Comparison of ENCODE assay signal across 8 mouse cellular contexts in the genomic region with DNA sequence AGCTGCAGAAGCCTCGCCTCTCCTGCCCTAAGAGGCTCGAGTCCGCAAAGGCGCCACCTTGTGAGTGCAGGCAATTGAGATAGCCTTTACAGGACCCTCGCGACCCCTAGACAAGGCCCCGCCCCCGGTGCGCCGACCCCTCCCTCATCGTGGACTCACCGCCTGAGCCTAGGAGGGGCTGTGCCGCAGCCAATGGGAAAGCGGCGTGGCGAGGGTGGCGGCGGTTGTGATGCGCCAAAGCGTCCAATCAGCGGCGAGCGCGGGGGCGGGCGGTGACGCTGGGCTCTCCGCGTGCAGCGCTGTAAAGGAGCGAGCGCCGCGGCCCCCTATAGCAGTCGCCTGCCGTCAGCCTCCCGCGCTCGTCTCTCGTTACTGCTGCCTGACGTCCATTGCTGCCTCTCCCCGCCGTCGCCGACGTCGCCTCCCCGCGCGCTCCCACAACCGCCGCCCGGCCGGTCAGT. TPM values are rescaled to one million over a fixed set of nuclear protein-coding genes. Genes with fewer than 3 reads are reported as not detected.
A peak's percentile ranks its signal among the peaks of the same experiment; 100 is the strongest.
DNase-seq lines count a peak whose midpoint lies in the region; ATAC-seq and TF ChIP-seq lines count a peak whose summit lies in the region.

Chka (plus strand) TSS at position 272 of the 461 bp plus-strand sequence.

- no peaks in the 10 kb centered on the region for H3K27me3 ChIP-seq in hindbrain, embryonic 10.5 days (ENCODE audit: insufficient read depth, poor library complexity, severe bottlenecking)
- H3K27me3 ChIP-seq in lung, postnatal 0 days (replicated peaks; ENCODE audit: insufficient read depth, low read length): no peaks in the 10 kb centered on the region

- peak; percentile 96 for ATAC-seq in frontal cortex, adult (ENCODE audit: low TSS enrichment)
- ATAC-seq in lung, postnatal 0 days: peak; percentile 97

- peaks cover 41% of the 10 kb centered on the region for H3K4me1 ChIP-seq in hindbrain, embryonic 10.5 days (replicated peaks)
- H3K4me1 ChIP-seq in lung, postnatal 0 days (ENCODE audit: insufficient read depth, low read depth, low read length): peaks cover 12% of the 10 kb centered on the region; the same call in 1 of the 2 replicates

- peak within 1 kb of the TSS; percentile 97 for H3K27ac ChIP-seq in hindbrain, embryonic 10.5 days
- peak within 1 kb of the TSS; percentile 99 for H3K27ac ChIP-seq in lung, postnatal 0 days (ENCODE audit: low read length)

- peak; percentile 82 for DNase-seq in MEL-GATA-1-ER (ENCODE audit: extremely low read depth, low read depth)
- DNase-seq in cerebellum, adult 8-10 months: peak; percentile 97
- peak; percentile 99 for DNase-seq in hindbrain, embryonic 10.5 days (ENCODE audit: low spot score)
- peak; percentile 98 for DNase-seq in layer of hippocampus, adult 9-11 months
- DNase-seq in lung, postnatal 0 days (ENCODE audit: low spot score): peak; percentile 97
- peak; percentile 94 for DNase-seq in ovary, postnatal 14 days (ENCODE audit: low spot score)
- peak; percentile 99 for DNase-seq in thymus, postnatal 14 days

- H3K9me3 ChIP-seq in hindbrain, embryonic 10.5 days: no peaks in the 10 kb centered on the region
- H3K9me3 ChIP-seq in lung, postnatal 0 days (ENCODE audit: low read length): no peaks in the 10 kb centered on the region

- peak within 1 kb of the TSS; percentile 92 for H3K9ac ChIP-seq in lung, postnatal 0 days (replicated peaks; ENCODE audit: low read depth)

- peak within 1 kb of the TSS; percentile 78 for H3K4me3 ChIP-seq in hindbrain, embryonic 10.5 days
- H3K4me3 ChIP-seq in lung, postnatal 0 days (ENCODE audit: low read depth, low read length): peak within 1 kb of the TSS; percentile 92

- H3K36me3 ChIP-seq in hindbrain, embryonic 10.5 days: peaks cover 6% of the 10 kb centered on the region; the same call in 1 of the 2 replicates
- H3K36me3 ChIP-seq in lung, postnatal 0 days (ENCODE audit: insufficient read depth, low read length): no peaks in the 10 kb centered on the region

- under 1% methylated on average over 54 of the region's 54 CpGs for WGBS in hindbrain, embryonic 10.5 days
- WGBS in lung, postnatal 0 days: 2% methylated on average over 47 of the region's 54 CpGs

- no peak for TF ChIP-seq EP300 in lung, postnatal 0 days (IDR thresholded peaks at IDR 0.05)

- peak; percentile 45 for TF ChIP-seq CTCF in lung, postnatal 0 days (IDR thresholded peaks at IDR 0.05)

- peak within 1 kb of the TSS; percentile 86 for H3K4me2 ChIP-seq in lung, postnatal 0 days (replicated peaks; ENCODE audit: low read depth, low read length)

RNA-seq across cellular contexts. Expression of gene Chka, which starts in this region (rescaled TPM):
- 57.5 and 59.9 TPM in 2 replicates for polyA plus RNA-seq in hindbrain, embryonic 10.5 days (2016; fragmentation: Nextera tagmentation; extraction: Ambion mirVana)
- polyA plus RNA-seq in lung, postnatal 0 days (2015; fragmentation: Nextera tagmentation; extraction: Ambion mirVana): 65.9 and 68.1 TPM in 2 replicates

Comparison
In these comparisons a context has a peak if more than half of its experiments do, and no peak if none do; other contexts are left out.
1. Peak in every context shown above with its lines: DNase-seq, ATAC-seq, H3K4me3 ChIP-seq and H3K27ac ChIP-seq.